Mouse (Mus musculus): ENCODE measurements at regions not wholly inside any gene's neighbourhood (a gene's known extent, or its start where the extent isn't known, plus 50 kb on each side); places are given as distances from the start of the nearest gene placed in this dataset.
"Not testable (repeated sequence)": the region's sequence is repeated elsewhere in the genome, so short reads cannot be mapped to it uniquely, and the experiment has no call there.

DNA sequence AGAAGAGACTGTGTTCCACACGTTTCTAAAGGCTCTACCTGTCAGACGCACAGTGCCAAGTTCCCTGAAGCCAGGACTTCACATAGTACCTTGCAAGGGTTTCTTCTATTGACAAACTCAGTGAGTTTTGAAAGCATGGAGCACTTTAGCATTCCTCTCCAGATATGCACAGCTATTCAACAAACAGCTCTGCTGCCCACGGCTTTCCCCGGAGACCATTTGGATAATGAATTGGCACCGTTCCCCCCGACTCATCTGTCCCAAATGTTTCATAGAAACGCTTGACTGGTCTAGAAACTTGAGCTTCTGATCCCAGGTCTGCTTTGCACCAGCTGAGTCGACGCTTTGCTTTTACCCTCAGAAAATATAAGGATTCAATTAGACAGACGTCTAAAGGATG is 162.2 kb upstream of the St6galnac5 start:
- ATAC-seq (ENCODE audit: low TSS enrichment) = no peak

DNA sequence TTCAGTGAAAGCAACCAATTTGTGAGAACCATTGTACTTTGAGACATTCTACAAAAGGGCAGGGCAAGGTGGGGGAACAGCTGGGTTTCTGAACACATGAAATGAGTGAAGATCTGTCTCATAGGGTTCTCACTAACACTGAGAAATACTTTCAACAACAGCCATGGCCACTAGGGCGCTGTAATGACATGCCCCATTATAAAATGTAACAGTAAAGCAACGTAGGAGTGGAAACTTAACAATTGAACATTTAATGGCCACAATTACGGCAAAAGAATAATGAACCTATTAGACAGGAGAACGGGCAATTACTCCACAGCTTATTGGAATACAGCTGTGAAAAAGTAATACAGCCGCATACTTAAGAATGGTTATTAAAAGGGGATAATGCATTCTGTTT is 158.9 kb upstream of the St6galnac5 start:
- no peak for ATAC-seq (ENCODE audit: low TSS enrichment)

DNA sequence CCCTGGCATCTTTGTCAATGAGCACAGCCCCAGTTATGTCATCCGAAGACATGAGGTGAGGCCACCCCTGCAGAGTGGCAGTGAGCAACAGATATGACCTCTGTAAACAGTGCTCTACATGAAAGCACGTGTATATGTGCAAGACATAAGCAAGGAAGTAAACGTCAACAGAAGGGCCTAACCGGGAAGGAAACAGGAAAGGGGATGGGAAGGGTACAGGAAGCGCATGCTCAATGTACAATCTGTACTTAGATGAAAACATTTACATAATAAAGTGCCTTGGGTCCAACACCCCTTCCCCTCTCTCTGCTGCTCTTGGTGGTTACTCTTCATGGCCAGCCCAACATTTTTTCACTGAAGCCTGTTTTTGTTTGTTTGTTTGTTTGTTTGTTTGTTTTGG is 143.3 kb upstream of the St6galnac5 start:
- no peak for ATAC-seq (ENCODE audit: low TSS enrichment)

DNA sequence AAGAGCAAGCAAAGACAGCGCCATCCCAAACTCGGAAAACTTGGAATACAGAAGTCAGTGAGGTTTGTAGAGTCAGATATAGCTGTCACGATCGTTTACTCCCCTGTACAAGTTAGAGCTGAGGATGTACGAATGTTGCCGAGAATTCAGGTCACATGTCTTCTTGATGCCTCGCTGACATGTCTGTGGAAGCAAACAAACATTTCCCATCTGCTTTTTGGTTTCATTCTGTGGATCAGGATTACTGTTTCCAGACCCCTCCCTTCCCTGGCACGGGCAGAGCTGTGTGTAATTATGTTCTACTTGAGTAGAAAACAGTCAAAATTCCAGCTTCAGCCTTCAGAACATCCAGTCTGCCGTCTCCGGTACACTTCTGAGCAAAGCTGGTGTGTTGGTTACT is 139.9 kb upstream of the St6galnac5 start:
- no peak for ATAC-seq (ENCODE audit: low TSS enrichment)

DNA sequence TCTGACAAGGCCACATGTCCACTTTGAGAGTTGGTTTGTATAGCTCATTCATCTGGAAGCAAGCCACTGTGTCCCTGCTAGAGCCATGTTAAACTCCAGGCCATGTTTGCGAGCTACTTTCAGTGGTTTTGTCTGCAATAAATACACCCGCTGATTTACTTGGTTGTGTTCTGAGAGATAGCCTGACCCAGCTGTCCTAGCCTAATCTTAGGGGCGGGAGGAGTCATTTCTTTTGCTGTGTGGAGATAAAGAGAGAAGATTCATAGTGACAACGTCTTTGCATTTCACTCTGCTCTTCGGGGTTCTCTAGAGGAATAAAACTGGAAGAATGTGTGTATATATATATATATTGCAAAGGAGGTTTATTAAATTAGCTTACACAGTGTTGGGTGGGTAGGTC is 137.1 kb upstream of the St6galnac5 start:
- ATAC-seq (ENCODE audit: low TSS enrichment) = no peak

DNA sequence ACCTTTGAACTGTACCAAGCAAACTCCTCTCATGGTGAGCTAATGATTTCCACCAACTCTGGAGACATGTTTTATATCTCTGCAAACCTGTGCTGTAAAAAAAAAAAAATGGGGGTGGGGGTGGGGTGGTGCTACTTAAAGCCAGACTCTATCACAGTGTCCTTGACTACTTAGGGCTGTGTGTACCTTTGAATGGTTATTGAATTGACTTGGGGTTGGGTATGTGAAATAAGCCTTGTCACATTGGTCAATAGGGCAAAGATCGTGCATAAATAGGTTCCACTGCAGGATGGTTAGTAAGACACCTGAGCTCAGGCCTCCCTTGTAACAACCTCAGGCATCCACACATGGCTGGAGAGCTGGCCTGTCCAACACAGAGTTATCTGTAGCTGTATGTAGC is 136.6 kb upstream of the St6galnac5 start:
- ATAC-seq (ENCODE audit: low TSS enrichment) = no peak

DNA sequence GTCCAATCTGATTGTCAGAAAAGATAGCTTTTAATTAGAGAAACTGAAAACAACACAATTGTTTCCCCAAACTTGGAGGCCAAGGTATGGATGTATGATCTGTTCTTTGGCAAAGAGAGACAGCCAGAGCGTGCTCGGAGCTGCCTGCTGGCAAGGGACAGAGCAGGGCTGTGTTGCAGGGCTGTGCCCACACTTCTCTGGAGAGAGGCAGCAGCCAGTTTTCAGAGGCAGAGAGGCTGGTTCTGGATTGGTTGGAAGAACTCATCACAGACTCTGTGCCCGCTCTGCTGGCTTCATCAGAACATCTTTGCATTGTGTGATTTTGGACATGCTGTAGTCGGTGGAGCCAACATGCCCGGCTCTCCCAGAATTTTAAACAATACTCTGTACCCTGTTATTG is 123.5 kb upstream of the St6galnac5 start:
- peak; percentile 99 for ATAC-seq (ENCODE audit: low TSS enrichment)

DNA sequence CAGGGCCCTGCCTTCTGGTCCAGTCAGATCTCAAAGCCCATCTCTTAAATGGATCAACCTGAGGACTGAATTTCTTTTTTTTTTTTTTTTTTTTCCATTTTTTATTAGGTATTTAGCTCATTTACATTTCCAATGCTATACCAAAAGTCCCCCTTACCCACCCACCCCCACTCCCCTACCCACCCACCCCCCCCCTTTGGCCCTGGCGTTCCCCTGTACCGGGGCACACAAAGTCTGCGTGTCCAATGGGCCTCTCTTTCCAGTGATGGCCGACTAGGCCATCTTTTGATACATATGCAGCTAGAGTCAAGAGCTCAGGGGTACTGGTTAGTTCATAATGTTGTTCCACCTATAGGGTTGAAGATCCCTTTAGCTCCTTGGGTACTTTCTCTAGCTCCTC is 108.5 kb upstream of the St6galnac5 start:
- not testable (repeated sequence) for ATAC-seq (ENCODE audit: low TSS enrichment)

DNA sequence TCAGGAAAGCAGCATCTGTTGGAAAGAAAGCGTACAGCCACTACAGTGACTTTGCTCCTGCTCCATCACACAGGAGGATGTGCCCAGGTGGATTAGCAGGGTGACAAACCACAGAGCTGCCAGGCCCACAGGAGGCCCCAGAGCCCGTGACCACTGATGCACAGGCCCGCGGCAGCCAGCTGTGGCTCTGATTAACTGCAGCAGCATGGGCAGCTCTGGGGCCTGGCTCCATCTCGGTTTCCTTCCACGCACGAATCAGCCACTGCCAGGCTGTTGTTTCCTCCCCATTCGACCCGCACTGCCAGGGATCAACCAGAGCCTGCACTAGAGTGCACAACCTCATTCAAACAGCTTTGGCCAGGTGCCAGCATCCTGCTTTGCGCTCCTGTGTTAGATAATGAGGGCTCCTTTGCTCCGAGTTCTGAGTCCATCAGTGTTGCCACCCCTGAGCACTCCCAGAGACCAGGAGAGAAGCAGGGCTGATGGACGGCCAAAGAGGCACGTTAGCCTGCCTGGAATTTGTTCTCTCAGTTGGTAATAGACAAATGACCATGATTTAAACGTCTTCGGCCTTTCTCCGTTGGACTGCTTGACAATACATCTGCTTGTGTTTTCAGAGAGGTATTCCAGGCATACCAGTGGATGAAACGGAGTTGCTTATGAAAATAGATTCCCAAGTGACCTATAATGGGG is 103.2 kb upstream of the St6galnac5 start:
- ATAC-seq (ENCODE audit: low TSS enrichment) = peak; percentile 51

DNA sequence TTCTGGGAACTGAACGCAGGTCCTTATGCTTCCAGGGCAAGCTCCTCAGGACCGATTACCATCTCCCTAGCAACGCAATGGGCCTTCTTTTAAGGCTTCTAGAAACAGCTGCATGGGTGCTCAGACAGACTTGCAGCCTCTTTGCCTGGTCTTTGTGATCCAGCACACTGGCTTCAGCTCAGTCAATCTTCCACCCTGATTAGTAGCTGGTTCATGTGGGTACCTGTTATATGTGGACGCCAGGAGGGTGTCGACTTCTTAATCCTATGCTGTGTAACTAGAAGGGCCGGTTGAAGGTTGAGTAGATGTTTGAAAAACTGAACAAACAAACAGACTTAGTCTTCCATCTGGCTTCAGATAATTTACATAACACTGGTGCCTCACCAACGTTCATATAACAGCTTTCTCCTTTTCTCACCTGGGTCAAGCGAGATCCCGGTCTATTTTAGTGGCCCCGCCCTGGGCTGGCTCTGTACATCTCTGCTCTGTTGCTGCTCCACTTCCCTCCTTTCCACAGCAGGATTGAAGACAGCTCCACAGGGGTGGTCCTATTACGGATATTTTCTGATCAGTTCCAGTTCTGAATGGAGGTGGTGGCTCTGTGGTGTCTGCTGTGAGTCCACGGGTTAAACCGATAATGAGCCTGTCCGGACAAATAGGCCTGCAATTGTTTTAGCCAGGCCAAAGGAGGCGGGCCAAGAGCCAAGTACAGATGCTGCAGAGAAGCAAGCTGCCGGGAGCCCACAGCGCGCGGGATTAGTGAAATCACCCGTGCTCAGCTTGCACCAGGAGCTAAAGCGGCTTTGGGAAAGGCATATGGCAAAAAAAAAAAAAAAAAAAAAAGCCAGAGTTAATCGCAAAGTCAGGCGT is 102.4 kb upstream of the St6galnac5 start:
- peak; percentile 53 for ATAC-seq (ENCODE audit: low TSS enrichment)

DNA sequence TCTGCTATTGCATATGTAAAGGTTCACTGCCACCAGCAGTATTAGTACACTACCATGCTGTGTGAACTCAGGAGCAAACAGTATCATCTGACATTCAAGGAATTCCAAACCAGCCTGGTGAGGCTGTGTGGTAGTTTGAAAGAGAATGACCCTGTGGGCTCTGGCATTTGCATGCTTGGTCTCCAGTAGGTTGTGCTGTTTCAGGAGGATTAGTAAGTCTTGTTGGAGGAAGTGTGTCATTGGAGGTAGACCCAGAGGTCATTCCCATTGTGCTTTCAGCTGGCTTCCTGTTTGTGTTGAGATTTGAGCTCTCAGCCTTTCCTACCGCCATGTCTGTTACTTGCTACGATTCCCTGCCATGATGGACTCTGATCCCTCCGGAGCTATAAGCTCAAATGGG is 98.3 kb upstream of the St6galnac5 start:
- no peak for ATAC-seq (ENCODE audit: low TSS enrichment)

DNA sequence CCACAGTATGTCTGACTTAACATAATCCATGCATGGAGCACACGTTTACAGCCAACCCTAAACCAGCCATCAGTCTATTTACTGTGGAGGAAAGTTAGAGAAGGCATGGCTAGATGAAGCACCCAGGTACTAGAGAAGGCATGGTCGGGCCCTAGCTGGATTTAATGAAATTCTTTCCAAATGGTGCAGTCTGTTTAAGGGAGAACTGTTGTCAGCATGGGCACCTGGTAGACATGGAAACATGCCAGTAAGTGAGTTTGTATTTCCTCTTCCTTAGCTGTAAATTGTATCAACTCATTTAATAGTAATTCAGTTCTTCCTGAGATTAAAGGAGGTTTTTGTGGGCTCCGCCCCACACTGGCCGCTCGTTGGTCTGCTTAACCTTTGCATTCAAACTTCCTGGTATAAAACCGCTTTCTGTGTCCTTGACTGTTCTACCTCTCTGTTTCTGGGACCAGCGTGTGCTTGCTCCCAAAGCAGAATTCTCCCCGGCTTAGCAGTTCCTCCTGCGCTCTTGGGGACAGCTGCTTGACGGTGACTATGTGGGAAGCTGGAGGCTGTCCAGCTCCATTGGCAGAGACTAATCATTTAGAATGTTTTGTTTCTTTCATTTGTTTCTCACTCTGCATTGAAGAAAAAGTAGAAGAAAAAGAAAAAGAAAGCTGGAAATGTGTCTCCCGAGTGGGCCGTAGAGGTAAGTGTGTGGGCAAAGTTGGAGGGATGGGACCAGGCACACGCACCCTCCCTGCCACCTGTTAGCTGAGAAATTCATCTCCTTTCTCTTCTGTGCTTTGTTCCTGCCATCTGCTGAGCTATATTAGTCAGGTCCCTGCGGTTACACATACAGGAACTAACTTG is 96.0 kb upstream of the St6galnac5 start:
- ATAC-seq (ENCODE audit: low TSS enrichment) = peak; percentile 92

DNA sequence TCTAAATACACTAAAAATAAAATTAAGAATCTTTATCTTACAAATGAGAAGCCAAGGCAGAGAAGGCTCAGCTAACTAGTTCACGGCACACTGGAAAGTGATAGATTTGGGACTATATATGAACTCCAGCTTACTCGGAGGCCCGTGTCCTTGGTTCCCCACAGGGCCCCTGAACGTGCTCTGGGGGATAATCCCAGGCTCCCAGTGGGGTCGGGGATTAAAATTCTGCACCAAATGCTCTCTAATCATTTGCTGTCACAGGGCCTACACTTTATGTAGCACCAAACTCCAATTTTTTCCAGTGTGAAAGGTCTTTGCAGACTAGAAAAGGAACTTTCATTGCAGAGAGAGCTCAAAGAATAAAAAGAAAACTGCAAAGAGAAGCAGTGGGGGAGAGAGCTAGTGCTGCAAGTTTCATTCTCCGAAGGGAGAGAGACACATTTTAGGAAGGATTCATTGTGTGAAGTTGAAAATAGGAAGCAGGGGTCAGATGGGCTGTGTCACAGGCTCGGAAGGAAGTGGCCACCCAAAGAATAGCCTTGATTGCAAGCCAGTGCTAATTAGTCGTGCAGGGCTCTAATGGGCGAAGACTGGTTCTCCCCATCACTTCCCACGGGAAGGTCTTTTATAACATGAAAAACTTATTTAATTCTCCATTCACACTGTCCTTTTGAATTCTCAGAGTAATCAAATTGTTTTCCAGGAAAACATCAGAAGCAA is 90.3 kb upstream of the St6galnac5 start:
- ATAC-seq (ENCODE audit: low TSS enrichment) = peak; percentile 38; the same call in 1 of the 2 replicates

DNA sequence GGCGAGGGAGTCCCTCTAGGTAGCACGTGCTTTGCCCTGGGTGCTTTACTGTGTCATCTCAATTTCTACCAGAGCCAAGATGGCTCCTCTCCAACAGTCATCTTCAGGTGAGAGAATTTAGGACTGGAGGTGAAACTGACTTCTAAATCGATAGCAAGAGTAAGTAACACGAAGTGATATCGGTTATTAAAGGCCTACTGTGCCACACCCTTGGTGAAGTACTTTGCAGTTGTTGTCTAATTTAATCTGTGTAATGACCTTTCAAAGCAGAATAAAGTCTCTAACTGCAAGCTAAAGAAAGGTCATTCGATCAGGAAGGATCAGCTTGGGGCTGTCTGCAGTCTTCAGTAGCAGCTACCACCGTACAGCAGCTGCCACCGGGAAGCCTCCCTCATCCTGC is 89.5 kb upstream of the St6galnac5 start:
- ATAC-seq (ENCODE audit: low TSS enrichment) = no peak

DNA sequence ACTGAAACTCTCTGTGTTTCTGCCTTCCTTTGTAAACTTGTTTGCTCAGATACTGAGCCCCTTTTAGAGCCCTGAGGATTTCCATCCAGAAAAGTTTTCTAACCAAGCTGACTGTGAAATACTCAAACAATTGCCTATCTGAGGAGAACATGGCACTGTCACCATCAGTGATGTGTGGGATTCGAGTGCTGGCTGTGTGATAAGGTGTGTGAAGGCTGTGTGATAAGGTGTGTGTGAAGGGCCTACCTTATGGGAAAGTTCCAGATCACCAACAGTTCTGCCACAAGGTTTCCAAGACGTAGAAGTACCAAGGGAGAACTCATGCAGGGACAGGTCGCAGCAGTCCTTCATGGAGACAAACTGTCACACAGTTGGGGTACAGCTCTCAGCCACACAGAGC is 89.1 kb upstream of the St6galnac5 start:
- ATAC-seq (ENCODE audit: low TSS enrichment) = no peak

DNA sequence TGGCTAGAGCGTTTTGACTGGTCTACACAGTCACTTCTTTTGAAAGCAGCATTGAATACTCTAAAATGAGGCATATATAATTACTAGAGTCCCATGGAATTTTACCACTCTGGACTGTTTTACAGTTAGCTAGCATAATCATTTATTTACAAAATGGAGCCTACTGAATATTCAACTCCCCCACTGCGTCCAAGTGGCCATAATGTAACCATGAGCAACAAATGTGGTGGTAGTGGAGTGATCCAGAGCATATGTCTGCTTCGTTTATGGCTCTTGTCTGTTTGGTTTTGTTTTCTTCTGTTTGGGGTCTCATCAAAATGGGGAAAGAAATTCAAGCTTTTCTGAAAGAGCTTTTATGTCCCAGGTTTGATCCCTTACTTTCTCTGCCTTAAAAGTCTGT is 83.8 kb upstream of the St6galnac5 start:
- ATAC-seq (ENCODE audit: low TSS enrichment) = no peak

DNA sequence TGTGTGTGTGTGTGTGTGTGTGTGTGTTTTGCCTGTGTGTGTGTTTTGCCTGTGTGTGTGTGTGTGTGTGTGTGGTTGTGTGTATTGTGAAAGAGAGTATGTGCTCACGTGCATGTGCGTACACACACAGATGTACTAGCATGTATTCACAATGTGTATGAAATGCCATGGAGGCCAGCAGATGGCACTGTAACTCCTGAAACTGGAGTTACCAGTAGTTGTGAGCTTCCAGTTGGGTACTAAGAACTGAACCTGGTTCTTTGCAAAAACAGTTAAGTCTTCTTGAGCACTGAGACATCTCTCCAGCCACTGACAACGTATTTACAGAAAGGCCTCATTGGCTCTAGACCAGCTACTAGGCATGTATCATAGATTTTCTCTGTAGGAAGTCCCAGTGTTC is 71.1 kb upstream of the St6galnac5 start:
- ATAC-seq (ENCODE audit: low TSS enrichment) = no peak

DNA sequence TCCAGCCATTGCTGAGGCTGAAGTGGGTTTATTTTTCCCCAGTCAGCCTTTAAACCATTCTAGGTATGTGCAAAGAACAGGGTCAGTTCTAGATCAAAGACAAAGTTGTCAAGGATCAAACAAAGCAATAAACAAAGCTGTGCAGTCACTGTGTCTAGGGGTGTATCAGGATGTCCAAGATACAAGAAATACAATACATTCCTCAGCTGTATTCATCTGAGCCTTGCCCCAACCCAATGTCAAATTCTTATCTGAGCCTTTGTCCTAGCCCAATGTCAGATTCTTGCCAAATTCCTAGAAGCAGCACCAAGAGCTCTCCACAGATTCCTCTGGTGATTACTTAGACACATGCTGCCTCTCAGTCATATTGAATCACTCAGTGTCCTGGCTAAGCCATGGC is 69.5 kb upstream of the St6galnac5 start:
- no peak for ATAC-seq (ENCODE audit: low TSS enrichment)

DNA sequence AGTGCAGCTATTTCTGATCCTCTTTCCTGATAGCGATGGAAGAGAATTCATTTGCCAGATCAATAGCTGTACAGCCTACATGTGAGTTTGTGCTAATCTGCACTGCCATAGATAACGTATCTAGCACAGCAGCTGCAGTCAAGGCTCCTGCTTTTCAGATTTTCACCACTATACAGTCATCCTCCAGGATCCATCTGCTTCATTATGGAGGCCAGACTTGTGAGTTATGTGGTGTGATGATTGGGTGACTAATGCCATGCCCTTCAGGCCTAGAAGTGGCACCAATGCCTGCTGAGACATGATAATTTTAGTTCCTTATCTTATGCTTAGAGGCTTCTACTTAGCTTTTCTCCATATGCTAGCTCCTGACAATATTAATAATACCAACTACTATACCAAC is 63.3 kb upstream of the St6galnac5 start:
- ATAC-seq (ENCODE audit: low TSS enrichment) = peak; percentile 44; the same call in 1 of the 2 replicates

DNA sequence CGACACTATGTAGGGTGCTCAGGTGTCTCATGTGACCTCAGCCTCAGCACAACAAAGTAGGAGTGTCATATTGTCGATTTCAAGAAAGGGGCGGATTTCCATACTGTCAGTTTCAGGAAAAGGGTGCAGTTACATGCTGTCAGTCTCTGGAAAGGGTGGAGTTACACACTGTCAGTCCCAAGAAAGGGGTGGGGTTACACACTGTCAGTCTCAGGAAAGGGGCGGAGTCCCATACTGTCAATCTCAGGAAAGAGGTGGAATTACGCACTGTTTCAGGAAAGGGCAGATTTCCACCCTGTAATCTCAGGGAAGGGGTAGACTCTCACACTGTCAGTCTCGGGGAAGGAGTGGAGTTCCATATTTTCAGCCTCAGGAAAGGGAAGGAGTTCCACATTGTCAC is 51.9 kb upstream of the St6galnac5 start:
- no peak for ATAC-seq (ENCODE audit: low TSS enrichment)

Measured in frontal cortex, adult (tissue).